Comparison of ENCODE assay signal across 17 mouse cellular contexts in the genomic region with DNA sequence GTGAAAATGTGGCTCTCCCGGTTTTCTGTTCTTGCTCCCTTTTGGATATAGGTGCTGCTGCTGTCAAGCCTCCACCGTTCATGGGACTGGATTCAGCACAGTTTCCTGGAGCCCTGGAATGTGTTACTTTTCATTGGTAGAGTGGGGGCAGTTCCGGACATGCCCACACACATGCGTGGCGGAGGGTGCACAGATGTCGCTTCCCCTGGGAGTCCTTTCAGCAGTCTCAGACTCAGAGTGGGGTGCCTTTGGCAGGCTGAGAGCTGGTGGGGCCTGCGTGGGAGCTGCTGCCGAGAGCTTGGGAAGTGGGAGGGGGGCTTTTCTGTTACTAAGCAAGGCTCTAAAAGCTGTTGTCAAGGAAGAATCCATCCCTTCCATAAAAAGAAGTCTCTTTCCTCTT.
DNase-seq lines count a peak whose midpoint lies in the region; ATAC-seq and TF ChIP-seq lines count a peak whose summit lies in the region.
"Had no signal": no experiment of that assay in that cellular context is flagged by ENCODE, and none has a peak within 500 bp of the region (broad histone marks: within the 10 kb centered on the region; RNA-seq: fewer than 3 reads in every experiment).

No protein-coding gene starts in this region.

- peak overlapping the region; percentile 71 for H3K27ac ChIP-seq in layer of hippocampus, adult 2 months
- no peak overlapping the region for H3K27ac ChIP-seq in midbrain, embryonic 16.5 days (ENCODE audit: low read length)
- H3K27ac ChIP-seq: midbrain, embryonic 10.5 days; stomach, postnatal 0 days had no signal

- no peak overlapping the region for H3K9ac ChIP-seq in midbrain, embryonic 16.5 days (ENCODE audit: low read depth, low read length)

- 73% methylated on average over 8 of the region's 8 CpGs for WGBS in midbrain, embryonic 16.5 days

- no peaks in the 10 kb centered on the region for H3K36me3 ChIP-seq in midbrain, embryonic 16.5 days (ENCODE audit: control insufficient read depth, insufficient read depth, low read length)
- H3K36me3 ChIP-seq: midbrain, embryonic 10.5 days had no signal

- no peak for ATAC-seq in midbrain, embryonic 16.5 days
- ATAC-seq in megakaryocyte, adult 5-6 weeks (ENCODE audit: poor library complexity, severe bottlenecking) = no peak
- ATAC-seq: inflammation-experienced regulatory T-cells, adult 6 months had no signal

- DNase-seq in frontal cortex, postnatal 14 days (ENCODE audit: low spot score in 2 of 2) = peak; percentile 62 to 73
- DNase-seq in layer of hippocampus, adult 2 months (ENCODE audit: low spot score in 2 of 2) = peak; percentile 80 to 94
- DNase-seq in left cerebral cortex, adult 8-10 months (ENCODE audit: low spot score in 2 of 2) = peak; percentile 62 to 91
- peak; percentile 88 to 93 for DNase-seq in right cerebral cortex, postnatal 10 days (ENCODE audit: low spot score in 2 of 2)
- no peak for DNase-seq in cerebellum, postnatal 10 days
- no peak for DNase-seq in adrenal gland, adult (ENCODE audit: inconsistent age in 2 of 2, low spot score in 1 of 2)
- DNase-seq: cerebellum, adult 9-10 months; gastrocnemius, postnatal 14 days; kidney, postnatal 10 days; spleen, adult 18-20 months had no signal

- H3K27me3 ChIP-seq in midbrain, embryonic 16.5 days (ENCODE audit: control insufficient read depth, insufficient read depth, low read depth, low read length) = no peaks in the 10 kb centered on the region

- H3K4me2 ChIP-seq in midbrain, embryonic 16.5 days (ENCODE audit: low read length) = no peak overlapping the region
- H3K4me2 ChIP-seq: heart, embryonic 11.5 days had no signal

- H3K9me3 ChIP-seq in midbrain, embryonic 16.5 days (replicated peaks; ENCODE audit: control insufficient read depth, low read length, poor library complexity, severe bottlenecking) = peaks cover 6% of the 10 kb centered on the region
- H3K9me3 ChIP-seq: midbrain, embryonic 10.5 days had no signal

- TF ChIP-seq CTCF in layer of hippocampus, adult 2 months (conservative IDR thresholded peaks at IDR 0.05) = 0 out of 2 replicates have a peak, but pooled peaks have one; percentile 14

- no peaks in the 10 kb centered on the region for H3K4me1 ChIP-seq in midbrain, embryonic 16.5 days (ENCODE audit: control insufficient read depth, insufficient read depth, low read length)
- H3K4me1 ChIP-seq: midbrain, embryonic 10.5 days had no signal

- H3K4me3 ChIP-seq in layer of hippocampus, adult 2 months = no peak overlapping the region
- H3K4me3 ChIP-seq in midbrain, embryonic 16.5 days (ENCODE audit: low read depth, low read length) = no peak overlapping the region
- H3K4me3 ChIP-seq: midbrain, embryonic 10.5 days; myocyte had no signal

Comparison
In these comparisons a context has a peak if more than half of its experiments do, and no peak if none do; other contexts are left out.
1. DNase-seq: peak in frontal cortex, postnatal 14 days (2 of 2), layer of hippocampus, adult 2 months (2 of 2), left cerebral cortex, adult 8-10 months (2 of 2) and right cerebral cortex, postnatal 10 days (2 of 2); none in cerebellum, postnatal 10 days (0 of 2) and adrenal gland, adult (0 of 2).